Mouse (Mus musculus): Measurements from ENCODE around the gene Micu1. TPM values are rescaled to one million over a fixed set of nuclear protein-coding genes. Genes with fewer than 3 reads are reported as not detected.

Micu1 gene
- polyA plus RNA-seq, 1 experiment: 57.5 TPM

GRCm38 (mm10) chr10:59748699-59749200, 46.5 kb downstream of the Micu1 start:
- Histone ChIP-seq H3K36me3 (ENCODE audit: control insufficient read depth, insufficient read depth, low read length) (0 out of 2 replicates have a peak, but pooled peaks cover 5% of the 10 kb centered on the region), H3K4me3 (ENCODE audit: control insufficient read depth, insufficient read depth, low read length) (no peak overlapping the region), H3K4me1 (replicated peaks; ENCODE audit: control insufficient read depth, insufficient read depth, low read length) (peaks cover 7% of the 10 kb centered on the region), H3K27ac (ENCODE audit: control insufficient read depth, insufficient read depth, low read length) (no peak overlapping the region), H3K27me3 (ENCODE audit: control insufficient read depth, insufficient read depth, low read length) (no peaks in the 10 kb centered on the region)
- TF ChIP-seq POLR2A (IDR thresholded peaks at IDR 0.05; ENCODE audit: control insufficient read depth, extremely low read depth, insufficient read depth, low read length, poor library complexity): no peak
- TF ChIP-seq CTCF (IDR thresholded peaks at IDR 0.05; ENCODE audit: borderline replicate concordance, control insufficient read depth, extremely low read depth, insufficient read depth, low read length, poor library complexity): no peak
- peak; percentile 11 for DNase-seq
- 11% methylated on average over 2 of the region's 2 CpGs for WGBS

- no peak for DNase-seq
- no peak overlapping the region for H3K27ac ChIP-seq (ENCODE audit: control insufficient read depth, insufficient read depth, low read length)
- no peaks in the 10 kb centered on the region for H3K27me3 ChIP-seq (ENCODE audit: control insufficient read depth, insufficient read depth, low read length)
- H3K4me3 ChIP-seq (ENCODE audit: control insufficient read depth, insufficient read depth, low read length): no peak overlapping the region
- no peak for TF ChIP-seq POLR2A (IDR thresholded peaks at IDR 0.05; ENCODE audit: control insufficient read depth, extremely low read depth, insufficient read depth, low read length, poor library complexity)
- no peak for TF ChIP-seq CTCF (IDR thresholded peaks at IDR 0.05; ENCODE audit: borderline replicate concordance, control insufficient read depth, extremely low read depth, insufficient read depth, low read length, poor library complexity)
- 96% methylated on average over 9 of the region's 9 CpGs for WGBS
- peaks cover 3% of the 10 kb centered on the region for H3K4me1 ChIP-seq (replicated peaks; ENCODE audit: control insufficient read depth, insufficient read depth, low read length)
- no peaks in the 10 kb centered on the region for H3K36me3 ChIP-seq (ENCODE audit: control insufficient read depth, insufficient read depth, low read length)
Measured at GRCm38 (mm10) chr10:59753538-59754069, 51.3 kb downstream of the Micu1 start.

DNA sequence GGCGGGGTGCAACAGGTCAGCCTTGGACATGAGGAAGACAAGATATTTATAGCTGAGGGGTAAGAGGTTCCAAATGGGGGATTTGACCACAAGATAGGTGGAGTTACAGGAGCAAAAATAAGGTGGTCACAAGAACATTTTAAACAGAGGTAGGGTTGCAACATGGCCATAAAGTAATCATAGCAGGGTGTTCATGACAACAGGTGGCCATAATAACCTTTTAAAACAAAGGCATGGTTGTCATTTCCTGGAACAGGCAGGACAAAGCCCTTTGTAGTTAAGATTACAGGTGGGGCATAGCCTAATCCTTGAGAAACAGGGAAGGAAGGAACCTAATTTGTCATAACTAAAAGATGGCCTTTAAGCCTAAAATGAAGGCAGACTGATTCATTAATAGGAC, 51.8 kb downstream of the Micu1 start:
- 98% methylated on average over 1 of the region's 1 CpGs for WGBS
- Histone ChIP-seq H3K27ac (ENCODE audit: control insufficient read depth, insufficient read depth, low read length) (no peak overlapping the region), H3K27me3 (ENCODE audit: control insufficient read depth, insufficient read depth, low read length) (no peaks in the 10 kb centered on the region), H3K4me3 (ENCODE audit: control insufficient read depth, insufficient read depth, low read length) (no peak overlapping the region), H3K4me1 (replicated peaks; ENCODE audit: control insufficient read depth, insufficient read depth, low read length) (peaks cover 1% of the 10 kb centered on the region), H3K36me3 (ENCODE audit: control insufficient read depth, insufficient read depth, low read length) (no peaks in the 10 kb centered on the region)
- TF ChIP-seq POLR2A (IDR thresholded peaks at IDR 0.05; ENCODE audit: control insufficient read depth, extremely low read depth, insufficient read depth, low read length, poor library complexity) (no peak), CTCF (IDR thresholded peaks at IDR 0.05; ENCODE audit: borderline replicate concordance, control insufficient read depth, extremely low read depth, insufficient read depth, low read length, poor library complexity) (no peak)
- no peak for DNase-seq

DNA sequence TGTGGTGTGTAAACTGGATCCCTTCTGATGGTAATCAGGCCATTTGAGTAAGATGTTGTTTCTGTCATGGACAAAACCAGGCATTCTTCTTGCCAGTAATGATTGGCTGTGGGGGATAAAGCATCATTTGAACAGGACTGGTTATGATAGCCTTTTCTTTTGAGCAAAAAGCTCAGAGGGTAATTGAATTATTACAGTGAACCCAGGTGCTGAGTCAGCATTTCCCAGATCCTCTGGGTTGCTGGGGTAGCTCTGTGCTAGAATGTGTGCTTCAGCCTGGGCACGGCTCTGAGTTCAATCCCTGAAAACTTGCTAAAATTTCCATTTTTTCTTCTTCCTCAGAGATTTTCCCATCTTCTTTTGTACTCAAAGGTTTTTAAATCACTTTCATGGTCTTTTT, 52.6 kb downstream of the Micu1 start:
- H3K4me1 ChIP-seq (replicated peaks; ENCODE audit: control insufficient read depth, insufficient read depth, low read length): no peaks in the 10 kb centered on the region; the same call in 1 of the 2 replicates
- no peak overlapping the region for H3K27ac ChIP-seq (ENCODE audit: control insufficient read depth, insufficient read depth, low read length)
- DNase-seq: no peak
- whole genome bisulfite sequencing: 97% methylated on average over 1 of the region's 1 CpGs
- no peaks in the 10 kb centered on the region for H3K27me3 ChIP-seq (ENCODE audit: control insufficient read depth, insufficient read depth, low read length)
- no peak overlapping the region for H3K4me3 ChIP-seq (ENCODE audit: control insufficient read depth, insufficient read depth, low read length)
- H3K36me3 ChIP-seq (ENCODE audit: control insufficient read depth, insufficient read depth, low read length): no peaks in the 10 kb centered on the region
- no peak for TF ChIP-seq POLR2A (IDR thresholded peaks at IDR 0.05; ENCODE audit: control insufficient read depth, extremely low read depth, insufficient read depth, low read length, poor library complexity)
- TF ChIP-seq CTCF (IDR thresholded peaks at IDR 0.05; ENCODE audit: borderline replicate concordance, control insufficient read depth, extremely low read depth, insufficient read depth, low read length, poor library complexity): no peak

GRCm38 (mm10) chr10:59755681-59756080, 53.4 kb downstream of the Micu1 start:
- H3K36me3 ChIP-seq (ENCODE audit: control insufficient read depth, insufficient read depth, low read length): no peaks in the 10 kb centered on the region
- no peaks in the 10 kb centered on the region for H3K27me3 ChIP-seq (ENCODE audit: control insufficient read depth, insufficient read depth, low read length)
- TF ChIP-seq CTCF (IDR thresholded peaks at IDR 0.05; ENCODE audit: borderline replicate concordance, control insufficient read depth, extremely low read depth, insufficient read depth, low read length, poor library complexity) (no peak), POLR2A (IDR thresholded peaks at IDR 0.05; ENCODE audit: control insufficient read depth, extremely low read depth, insufficient read depth, low read length, poor library complexity) (no peak)
- no peak for DNase-seq
- no peak overlapping the region for H3K4me3 ChIP-seq (ENCODE audit: control insufficient read depth, insufficient read depth, low read length)
- H3K27ac ChIP-seq (ENCODE audit: control insufficient read depth, insufficient read depth, low read length): no peak overlapping the region
- H3K4me1 ChIP-seq (replicated peaks; ENCODE audit: control insufficient read depth, insufficient read depth, low read length): no peaks in the 10 kb centered on the region; the same call in 1 of the 2 replicates
- 95% methylated on average over 11 of the region's 11 CpGs for WGBS

- no peak overlapping the region for H3K4me3 ChIP-seq (ENCODE audit: control insufficient read depth, insufficient read depth, low read length)
- no peak for DNase-seq
- H3K36me3 ChIP-seq (ENCODE audit: control insufficient read depth, insufficient read depth, low read length): no peaks in the 10 kb centered on the region
- WGBS: 95% methylated on average over 12 of the region's 12 CpGs
- H3K27ac ChIP-seq (ENCODE audit: control insufficient read depth, insufficient read depth, low read length): no peak overlapping the region
- H3K27me3 ChIP-seq (ENCODE audit: control insufficient read depth, insufficient read depth, low read length): no peaks in the 10 kb centered on the region
- no peaks in the 10 kb centered on the region; the same call in 1 of the 2 replicates for H3K4me1 ChIP-seq (replicated peaks; ENCODE audit: control insufficient read depth, insufficient read depth, low read length)
- TF ChIP-seq POLR2A (IDR thresholded peaks at IDR 0.05; ENCODE audit: control insufficient read depth, extremely low read depth, insufficient read depth, low read length, poor library complexity): no peak
- TF ChIP-seq CTCF (IDR thresholded peaks at IDR 0.05; ENCODE audit: borderline replicate concordance, control insufficient read depth, extremely low read depth, insufficient read depth, low read length, poor library complexity): no peak
Measured at GRCm38 (mm10) chr10:59756090-59756489, 53.8 kb downstream of the Micu1 start.

All from thymus, adult 2 months (tissue).